Mouse (Mus musculus) ES-Bruce4 (cell line): ENCODE measurements around the gene Gpc6.

ENCODE experiments used
- CTCF ChIP-seq: IDR thresholded peaks from one replicate; pipeline ENCODE4 v1.8.1; 2011; ENCODE audit warnings: low read depth, low read length
- EP300 ChIP-seq: IDR thresholded peaks from 2 replicates; pipeline ENCODE4 v1.6.1; 2011; ENCODE audit warnings: low read depth, low read length; ENCODE audit not compliant: insufficient read depth
- POLR2A ChIP-seq: IDR thresholded peaks from one replicate; pipeline ENCODE4 v1.8.1; 2011; ENCODE audit warnings: low read length; ENCODE audit not compliant: insufficient read depth

DNA sequence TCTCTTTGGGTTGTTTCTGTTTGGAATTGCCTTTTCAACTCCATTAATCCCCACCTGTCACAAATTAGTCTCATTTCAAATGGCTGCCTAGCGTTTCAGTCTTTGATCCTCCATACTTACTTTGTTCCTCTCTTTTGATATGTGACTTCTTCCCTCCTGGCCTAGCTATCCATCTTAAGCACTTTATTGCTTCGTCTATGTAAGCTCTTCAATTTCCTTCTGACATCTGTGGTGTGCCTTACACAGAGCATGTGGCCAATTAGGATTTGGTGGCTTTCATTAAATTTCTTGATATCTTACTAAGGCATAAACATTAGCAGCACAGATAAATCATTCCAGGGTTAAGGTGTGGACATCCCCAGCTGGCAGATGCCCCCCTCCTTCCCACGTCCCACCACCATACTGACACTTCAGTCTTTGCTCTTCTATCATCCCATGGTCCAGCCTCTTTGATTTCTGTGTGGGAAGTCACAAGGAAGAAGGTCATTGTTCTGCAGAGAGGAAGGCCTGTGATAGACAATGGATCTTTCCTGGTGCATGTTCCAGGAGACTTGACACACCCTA is 88.5 kb downstream of the Gpc6 start:
- TF ChIP-seq CTCF (no peak), POLR2A (no peak), EP300 (no peak)
